Mouse (Mus musculus) c-Kit-positive CD71-positive TER-119-positive erythroid progenitor cells, embryonic 14.5 days (primary cell): ENCODE measurements around the gene Cdk15.

Source experiments
- DNase-seq: peaks from one replicate; pipeline ENCODE4 v3.0.0-alpha.2; 2013; ENCODE audit warnings: low spot score

Gene Cdk15

GRCm38 (mm10) chr1:59376557-59376956 lies 119.9 kb downstream of the Cdk15 start:
- DNase-seq, result no peak

GRCm38 (mm10) chr1:59377312-59377711 lies 120.6 kb downstream of the Cdk15 start:
- no peak for DNase-seq

GRCm38 (mm10) chr1:59380926-59381325 lies 124.2 kb downstream of the Cdk15 start:
- DNase-seq, result no peak

- DNase-seq, result no peak
Observed at GRCm38 (mm10) chr1:59381483-59381882, 124.8 kb downstream of the Cdk15 start.

GRCm38 (mm10) chr1:59382516-59382915 lies 125.8 kb downstream of the Cdk15 start:
- no peak for DNase-seq

GRCm38 (mm10) chr1:59383049-59383610 lies 126.4 kb downstream of the Cdk15 start:
- no peak for DNase-seq

GRCm38 (mm10) chr1:59384400-59384799 lies 127.7 kb downstream of the Cdk15 start:
- DNase-seq, result no peak

GRCm38 (mm10) chr1:59385641-59386040 lies 128.9 kb downstream of the Cdk15 start:
- no peak for DNase-seq

GRCm38 (mm10) chr1:59387542-59388314 lies 131.0 kb downstream of the Cdk15 start:
- DNase-seq, result no peak

- DNase-seq, result no peak
Observed at GRCm38 (mm10) chr1:59389181-59389580, 132.5 kb downstream of the Cdk15 start.

GRCm38 (mm10) chr1:59391736-59392135 lies 135.0 kb downstream of the Cdk15 start:
- DNase-seq, result no peak

- DNase-seq, result no peak
Observed at GRCm38 (mm10) chr1:59394072-59394471, 137.4 kb downstream of the Cdk15 start.

- no peak for DNase-seq
Observed at GRCm38 (mm10) chr1:59394616-59395015, 137.9 kb downstream of the Cdk15 start.

GRCm38 (mm10) chr1:59395992-59396391 lies 139.3 kb downstream of the Cdk15 start:
- DNase-seq, result no peak

GRCm38 (mm10) chr1:59399554-59400325 lies 143.0 kb downstream of the Cdk15 start:
- no peak for DNase-seq

GRCm38 (mm10) chr1:59401253-59401652 lies 144.5 kb downstream of the Cdk15 start:
- no peak for DNase-seq
